Mouse (Mus musculus): Measurements from ENCODE around the gene Sarnp. TPM values are rescaled to one million over a fixed set of nuclear protein-coding genes. Genes with fewer than 3 reads are reported as not detected.

The Sarnp gene
- polyA plus RNA-seq, 1 experiment: 45.2 TPM

DNA sequence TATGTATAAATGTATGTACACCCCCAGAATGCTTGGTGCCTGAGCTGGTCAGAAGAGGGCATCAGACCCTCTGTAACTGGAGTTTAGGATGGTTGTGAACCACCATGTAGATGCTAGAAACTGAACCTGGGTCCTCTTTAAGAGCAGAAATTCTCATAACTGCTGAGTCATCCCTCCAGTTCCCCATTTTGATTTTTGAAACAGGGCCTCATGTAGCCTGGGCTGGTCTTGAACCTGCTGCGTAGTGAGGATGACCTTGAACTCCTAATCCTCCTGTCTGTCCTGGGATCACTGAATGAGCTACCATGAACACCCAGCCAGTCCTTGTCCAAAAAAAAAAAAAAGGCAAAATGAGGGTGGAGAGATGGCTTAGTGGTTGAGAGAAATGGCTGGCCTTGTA lies 23.9 kb upstream of the Sarnp start:
- WGBS: 69% methylated on average over 1 of the region's 1 CpGs
- no peak overlapping the region for H3K27ac ChIP-seq (ENCODE audit: control insufficient read depth, insufficient read depth, low read depth, low read length, poor library complexity)
- no peak overlapping the region for H3K4me3 ChIP-seq (replicated peaks; ENCODE audit: control insufficient read depth, low read depth, low read length)
- 0 out of 2 replicates have a peak, but pooled peaks cover 2% of the 10 kb centered on the region for H3K4me1 ChIP-seq (ENCODE audit: control insufficient read depth, insufficient read depth, low read length)
- TF ChIP-seq POLR2A (IDR thresholded peaks at IDR 0.05; ENCODE audit: borderline replicate concordance, control insufficient read depth, low read depth, low read length) (no peak), CTCF (IDR thresholded peaks at IDR 0.05; ENCODE audit: control insufficient read depth, insufficient read depth, low read length) (no peak)

DNA sequence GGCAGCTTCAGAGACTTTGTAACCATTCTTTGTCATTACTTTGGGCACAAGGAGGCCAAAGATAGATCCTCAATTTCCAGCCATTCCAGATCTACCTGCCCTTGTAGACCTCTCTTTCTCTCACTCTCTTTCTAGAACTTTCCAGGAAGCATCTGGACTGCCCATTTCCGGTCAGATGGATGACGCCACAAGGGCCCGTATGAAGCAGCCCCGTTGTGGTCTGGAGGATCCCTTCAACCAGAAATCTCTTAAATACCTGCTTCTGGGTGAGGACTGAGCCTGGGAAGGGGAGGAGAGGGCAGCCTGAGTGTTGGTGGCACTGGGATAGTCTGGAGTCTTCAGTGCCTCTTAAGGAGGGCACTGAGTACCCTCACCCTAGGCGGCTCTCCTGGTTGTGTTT lies 22.7 kb upstream of the Sarnp start:
- H3K4me1 ChIP-seq (ENCODE audit: control insufficient read depth, insufficient read depth, low read length): 0 out of 2 replicates have a peak, but pooled peaks cover 2% of the 10 kb centered on the region
- 34% methylated on average over 5 of the region's 5 CpGs for WGBS
- no peak overlapping the region for H3K27ac ChIP-seq (ENCODE audit: control insufficient read depth, insufficient read depth, low read depth, low read length, poor library complexity)
- TF ChIP-seq CTCF (IDR thresholded peaks at IDR 0.05; ENCODE audit: control insufficient read depth, insufficient read depth, low read length) (no peak), POLR2A (IDR thresholded peaks at IDR 0.05; ENCODE audit: borderline replicate concordance, control insufficient read depth, low read depth, low read length) (no peak)
- H3K4me3 ChIP-seq (replicated peaks; ENCODE audit: control insufficient read depth, low read depth, low read length): no peak overlapping the region

- Histone ChIP-seq H3K4me1 (ENCODE audit: control insufficient read depth, insufficient read depth, low read length) (0 out of 2 replicates have a peak, but pooled peaks cover 2% of the 10 kb centered on the region), H3K27ac (ENCODE audit: control insufficient read depth, insufficient read depth, low read depth, low read length, poor library complexity) (no peak overlapping the region), H3K4me3 (replicated peaks; ENCODE audit: control insufficient read depth, low read depth, low read length) (no peak overlapping the region)
- WGBS: 97% methylated on average over 3 of the region's 3 CpGs
- TF ChIP-seq CTCF (IDR thresholded peaks at IDR 0.05; ENCODE audit: control insufficient read depth, insufficient read depth, low read length) (no peak), POLR2A (IDR thresholded peaks at IDR 0.05; ENCODE audit: borderline replicate concordance, control insufficient read depth, low read depth, low read length) (no peak)
Observed at GRCm38 (mm10) chr10:128795581-128795980, 21.6 kb upstream of the Sarnp start.

GRCm38 (mm10) chr10:128798676-128799075 lies 18.5 kb upstream of the Sarnp start:
- H3K4me1 ChIP-seq (ENCODE audit: control insufficient read depth, insufficient read depth, low read length): 0 out of 2 replicates have a peak, but pooled peaks cover 2% of the 10 kb centered on the region
- no peak for TF ChIP-seq POLR2A (IDR thresholded peaks at IDR 0.05; ENCODE audit: borderline replicate concordance, control insufficient read depth, low read depth, low read length)
- TF ChIP-seq CTCF (IDR thresholded peaks at IDR 0.05; ENCODE audit: control insufficient read depth, insufficient read depth, low read length): no peak
- H3K4me3 ChIP-seq (replicated peaks; ENCODE audit: control insufficient read depth, low read depth, low read length): no peak overlapping the region
- no peak overlapping the region for H3K27ac ChIP-seq (ENCODE audit: control insufficient read depth, insufficient read depth, low read depth, low read length, poor library complexity)
- 85% methylated on average over 8 of the region's 8 CpGs for WGBS

DNA sequence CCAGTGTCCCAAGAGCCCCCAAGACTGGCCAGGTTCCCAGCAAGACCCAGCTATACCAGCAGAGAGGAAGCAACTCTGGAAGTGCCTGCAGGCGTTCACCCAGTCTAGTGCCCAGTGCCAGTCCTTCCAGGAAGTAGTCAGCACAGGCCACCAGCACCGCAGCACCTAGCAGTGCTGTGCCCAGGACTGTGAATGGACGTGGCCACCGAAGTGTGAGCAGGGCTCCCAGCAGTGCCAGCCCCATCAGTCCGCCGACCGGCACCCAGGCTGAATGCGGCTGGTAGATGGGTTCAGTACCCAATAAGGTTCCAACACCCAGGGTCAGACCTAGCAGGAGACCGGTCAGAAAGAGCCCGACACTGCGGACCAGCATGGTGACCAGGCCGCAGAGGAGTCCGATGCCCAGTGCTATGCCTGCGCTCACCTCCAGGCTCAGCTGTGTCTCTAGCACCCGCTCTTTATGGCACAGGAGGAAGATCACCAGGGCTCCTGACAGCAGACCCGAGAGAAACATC lies 15.1 kb upstream of the Sarnp start:
- 90% methylated on average over 16 of the region's 16 CpGs for WGBS
- no peak for TF ChIP-seq POLR2A (IDR thresholded peaks at IDR 0.05; ENCODE audit: borderline replicate concordance, control insufficient read depth, low read depth, low read length)
- no peak for TF ChIP-seq CTCF (IDR thresholded peaks at IDR 0.05; ENCODE audit: control insufficient read depth, insufficient read depth, low read length)
- Histone ChIP-seq H3K4me1 (ENCODE audit: control insufficient read depth, insufficient read depth, low read length) (peaks cover 4% of the 10 kb centered on the region; the same call in 1 of the 2 replicates), H3K27ac (ENCODE audit: control insufficient read depth, insufficient read depth, low read depth, low read length, poor library complexity) (no peak overlapping the region), H3K4me3 (replicated peaks; ENCODE audit: control insufficient read depth, low read depth, low read length) (no peak overlapping the region)

- 67% methylated on average over 4 of the region's 4 CpGs for WGBS
- no peak overlapping the region for H3K27ac ChIP-seq (ENCODE audit: control insufficient read depth, insufficient read depth, low read depth, low read length, poor library complexity)
- no peak for TF ChIP-seq POLR2A (IDR thresholded peaks at IDR 0.05; ENCODE audit: borderline replicate concordance, control insufficient read depth, low read depth, low read length)
- TF ChIP-seq CTCF (IDR thresholded peaks at IDR 0.05; ENCODE audit: control insufficient read depth, insufficient read depth, low read length): no peak
- no peak overlapping the region for H3K4me3 ChIP-seq (replicated peaks; ENCODE audit: control insufficient read depth, low read depth, low read length)
- peaks cover 4% of the 10 kb centered on the region; the same call in 1 of the 2 replicates for H3K4me1 ChIP-seq (ENCODE audit: control insufficient read depth, insufficient read depth, low read length)
Observed at GRCm38 (mm10) chr10:128802956-128803355, 14.2 kb upstream of the Sarnp start.

DNA sequence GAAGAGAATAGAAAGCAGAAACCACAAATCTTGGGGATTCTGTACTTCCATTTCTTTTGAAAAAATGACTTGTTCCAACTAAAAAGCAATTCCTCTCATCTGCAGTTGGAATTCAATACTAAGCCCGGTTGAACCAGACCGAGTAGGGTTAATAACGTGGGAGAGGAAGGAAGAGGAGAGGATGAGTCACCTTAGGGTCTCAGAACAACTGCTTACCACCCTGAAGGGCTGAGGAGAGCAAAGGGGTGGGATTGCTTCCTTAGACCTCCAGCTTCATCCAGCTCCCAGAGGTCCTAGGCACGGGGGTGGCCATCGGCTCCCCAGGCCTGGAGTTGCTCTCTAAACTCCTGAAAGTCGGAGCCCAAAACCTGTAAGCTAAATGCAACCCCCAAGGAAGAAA lies 13.8 kb upstream of the Sarnp start:
- WGBS: 5% methylated on average over 6 of the region's 6 CpGs
- peaks cover 4% of the 10 kb centered on the region; the same call in 1 of the 2 replicates for H3K4me1 ChIP-seq (ENCODE audit: control insufficient read depth, insufficient read depth, low read length)
- TF ChIP-seq CTCF (IDR thresholded peaks at IDR 0.05; ENCODE audit: control insufficient read depth, insufficient read depth, low read length) (no peak), POLR2A (IDR thresholded peaks at IDR 0.05; ENCODE audit: borderline replicate concordance, control insufficient read depth, low read depth, low read length) (no peak)
- H3K27ac ChIP-seq (ENCODE audit: control insufficient read depth, insufficient read depth, low read depth, low read length, poor library complexity): no peak overlapping the region
- no peak overlapping the region for H3K4me3 ChIP-seq (replicated peaks; ENCODE audit: control insufficient read depth, low read depth, low read length)

DNA sequence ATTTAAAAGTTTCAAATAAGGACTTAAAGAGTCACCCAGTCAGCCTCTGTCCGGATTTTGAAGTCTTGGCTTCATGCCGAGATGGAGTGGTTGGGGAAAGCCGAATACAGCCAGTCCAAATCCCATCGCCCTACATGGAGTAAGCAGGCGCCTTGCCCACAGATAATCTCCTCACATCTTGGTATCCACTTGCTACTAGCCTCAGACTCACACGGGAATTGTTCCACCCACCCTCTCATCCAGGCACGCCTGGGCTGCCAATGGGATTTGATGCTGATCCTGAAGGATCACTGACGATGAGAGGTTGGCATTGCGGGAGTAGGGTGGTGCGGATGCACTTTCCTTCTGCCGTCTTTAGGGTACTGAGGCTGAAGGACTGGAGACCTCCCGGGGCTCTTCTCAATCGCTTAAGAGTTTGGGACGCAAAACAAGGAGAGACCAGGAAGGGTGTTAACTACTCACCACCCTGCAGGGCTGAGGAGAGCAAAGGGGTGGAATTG lies 13.3 kb upstream of the Sarnp start, which contains the start of gene Dnajc14:
Gene Dnajc14, plus strand, starts transcription at position 292 of the 500 bp plus-strand sequence.
- Histone ChIP-seq H3K4me1 (ENCODE audit: control insufficient read depth, insufficient read depth, low read length) (peaks cover 4% of the 10 kb centered on the region; the same call in 1 of the 2 replicates), H3K4me3 (replicated peaks; ENCODE audit: control insufficient read depth, low read depth, low read length) (peak within 1 kb of the TSS; percentile 96), H3K27ac (ENCODE audit: control insufficient read depth, insufficient read depth, low read depth, low read length, poor library complexity) (peak within 1 kb of the TSS; percentile 97)
- TF ChIP-seq CTCF (IDR thresholded peaks at IDR 0.05; ENCODE audit: control insufficient read depth, insufficient read depth, low read length): no peak
- no peak for TF ChIP-seq POLR2A (IDR thresholded peaks at IDR 0.05; ENCODE audit: borderline replicate concordance, control insufficient read depth, low read depth, low read length)
- WGBS: 2% methylated on average over 14 of the region's 14 CpGs

Measured in bone marrow, adult 2 months (tissue).